Mouse (Mus musculus): ENCODE data around the gene Ppip5k2.
A peak's percentile ranks its signal among the peaks of the same experiment; 100 is the strongest.

Ppip5k2 gene

GRCm38 (mm10) chr1:97660687-97661405 lies 109.4 kb downstream of the Ppip5k2 start:
- peak; percentile 66 to 72 for DNase-seq

- peak in 1 of 2 experiments; percentile 24 for DNase-seq
Measured at GRCm38 (mm10) chr1:97659405-97659804, 110.8 kb downstream of the Ppip5k2 start.

- DNase-seq: no peak
Measured at GRCm38 (mm10) chr1:97657786-97658185, 112.4 kb downstream of the Ppip5k2 start.

GRCm38 (mm10) chr1:97657201-97657600 lies 113.0 kb downstream of the Ppip5k2 start:
- DNase-seq: peak in 1 of 2 experiments; percentile 10
